Mouse (Mus musculus): ENCODE results near the gene Cfap299.

- TF ChIP-seq CHD2 (IDR thresholded peaks at IDR 0.05; ENCODE audit: low read length), result no peak
- no peak for TF ChIP-seq CTCF (conservative IDR thresholded peaks at IDR 0.05 in 1 of 2, IDR thresholded peaks at IDR 0.05 in 1 of 2; ENCODE audit: low read depth in 2 of 2, low read length in 2 of 2)
Measured at GRCm38 (mm10) chr5:98574711-98575470, 245.8 kb downstream of the Cfap299 start.
